Mouse (Mus musculus) spleen, adult 2 months (tissue): ENCODE data around the gene Usp40.

Source experiments
- CTCF ChIP-seq: fragments of 200-500 bp; IDR thresholded peaks from 2 replicates; pipeline ENCODE4 v1.5.1; 2011; ENCODE audit warnings: mild to moderate bottlenecking, inconsistent platforms; ENCODE audit not compliant: insufficient read depth, insufficient read length, insufficient replicate concordance; ENCODE audit errors: extremely low read depth
- POLR2A ChIP-seq: fragments of 200-500 bp; IDR thresholded peaks from 2 replicates; pipeline ENCODE4 v1.6.1; 2011; ENCODE audit warnings: low read depth, low read length, inconsistent platforms

DNA sequence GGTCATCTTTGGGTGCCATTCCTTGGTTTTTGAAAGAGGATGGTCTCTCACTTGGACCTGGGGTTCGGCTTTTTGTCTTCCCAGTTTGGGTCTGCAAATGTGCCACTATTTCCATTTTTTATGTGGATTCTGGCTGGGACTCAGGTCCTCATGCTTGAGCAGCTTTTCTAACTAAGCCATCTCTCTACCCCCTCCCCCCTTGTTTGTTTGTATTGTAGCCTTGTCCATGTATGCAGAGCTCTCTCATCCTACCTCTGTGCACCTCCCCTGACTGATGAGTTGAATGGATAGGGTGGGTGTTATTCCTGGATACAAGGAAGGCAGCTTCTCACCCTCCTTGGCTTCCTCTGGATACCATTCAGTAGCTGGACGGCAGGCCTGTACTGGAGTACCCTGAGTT lies 100.3 kb downstream of the Usp40 start:
- TF ChIP-seq CTCF: no peak
- no peak for TF ChIP-seq POLR2A
